Mouse (Mus musculus): ENCODE measurements around the gene Ulbp1. TPM values are rescaled to one million over a fixed set of nuclear protein-coding genes. Genes with fewer than 3 reads are reported as not detected.
"Not testable (repeated sequence)": the region's sequence is repeated elsewhere in the genome, so short reads cannot be mapped to it uniquely, and the experiment has no call there.

Ulbp1 gene
- total RNA-seq (2015) (21.6 and 22.0 TPM in 2 replicates), total RNA-seq (2017) (28.4 and 29.5 TPM in 2 replicates)

- peak; percentile 97 for ATAC-seq (replicated peaks; ENCODE audit: poor library complexity)
Measured at GRCm38 (mm10) chr10:7473197-7473889, at the start of gene Ulbp1. Ulbp1 (minus strand) TSS chr10:7473638.

- ATAC-seq (replicated peaks; ENCODE audit: poor library complexity) = not testable (repeated sequence)
Measured at GRCm38 (mm10) chr10:7498180-7498579, 24.7 kb upstream of the Ulbp1 start.

- peak; percentile 81 for ATAC-seq (replicated peaks; ENCODE audit: poor library complexity)
Measured at GRCm38 (mm10) chr10:7492384-7492783, 18.9 kb upstream of the Ulbp1 start.

GRCm38 (mm10) chr10:7483650-7484049 lies 10.2 kb upstream of the Ulbp1 start:
- no peak for ATAC-seq (replicated peaks; ENCODE audit: poor library complexity)

GRCm38 (mm10) chr10:7474225-7474624 lies 787 bp upstream of the Ulbp1 start:
- ATAC-seq (replicated peaks; ENCODE audit: poor library complexity) = not testable (repeated sequence)

- ATAC-seq (replicated peaks; ENCODE audit: poor library complexity) = no peak
Measured at GRCm38 (mm10) chr10:7471664-7472063, 1.8 kb downstream of the Ulbp1 start.

GRCm38 (mm10) chr10:7470457-7470856 lies 3.0 kb downstream of the Ulbp1 start:
- ATAC-seq (replicated peaks; ENCODE audit: poor library complexity) = 0 out of 2 replicates have a peak, but pooled peaks have one; percentile 14

- ATAC-seq (replicated peaks; ENCODE audit: poor library complexity) = not testable (repeated sequence)
Measured at GRCm38 (mm10) chr10:7469716-7470414, 3.6 kb downstream of the Ulbp1 start.

- ATAC-seq (replicated peaks; ENCODE audit: poor library complexity) = no peak
Measured at GRCm38 (mm10) chr10:7462006-7462405, 11.4 kb downstream of the Ulbp1 start.

- ATAC-seq (replicated peaks; ENCODE audit: poor library complexity) = no peak
Measured at GRCm38 (mm10) chr10:7438928-7439327, 34.5 kb downstream of the Ulbp1 start.

GRCm38 (mm10) chr10:7393143-7394035 lies 80.0 kb downstream of the Ulbp1 start:
- ATAC-seq (replicated peaks; ENCODE audit: poor library complexity) = peak; percentile 29; the same call in 1 of the 2 replicates

- ATAC-seq (replicated peaks; ENCODE audit: poor library complexity) = 0 out of 2 replicates have a peak, but pooled peaks have one; percentile 19
Measured at GRCm38 (mm10) chr10:7391935-7392930, 81.2 kb downstream of the Ulbp1 start.

- peak; percentile 52; the same call in 1 of the 2 replicates for ATAC-seq (replicated peaks; ENCODE audit: poor library complexity)
Measured at GRCm38 (mm10) chr10:7391561-7391934, 81.9 kb downstream of the Ulbp1 start.

- peak; percentile 49 for ATAC-seq (replicated peaks; ENCODE audit: poor library complexity)
Measured at GRCm38 (mm10) chr10:7391108-7391507, 82.3 kb downstream of the Ulbp1 start.

Other genes starting within 250 kb of the Ulbp1 start
- gene Lrp11, start 116.2 kb upstream of the Ulbp1 start, total RNA-seq (2015) = 0.69 and 1.1 TPM in 2 replicates
- gene Lrp11, start 116.2 kb upstream of the Ulbp1 start, total RNA-seq (2017) = 0.83 and 2.5 TPM in 2 replicates
- 38.0 and 50.3 TPM in 2 replicates for gene Nup43, start 193.9 kb upstream of the Ulbp1 start, total RNA-seq (2015)
- 31.2 and 37.1 TPM in 2 replicates for gene Nup43, start 193.9 kb upstream of the Ulbp1 start, total RNA-seq (2017)
- 68.3 and 83.4 TPM in 2 replicates for gene Pcmt1, start 207.5 kb upstream of the Ulbp1 start, total RNA-seq (2015)
- gene Pcmt1, start 207.5 kb upstream of the Ulbp1 start, total RNA-seq (2017) = 64.3 and 66.6 TPM in 2 replicates
- gene Lats1, start 207.6 kb upstream of the Ulbp1 start, total RNA-seq (2015) = 23.0 and 27.3 TPM in 2 replicates
- gene Lats1, start 207.6 kb upstream of the Ulbp1 start, total RNA-seq (2017) = 13.7 and 14.0 TPM in 2 replicates